Comparison of ENCODE assay signal across 11 mouse cellular contexts in the genomic region with DNA sequence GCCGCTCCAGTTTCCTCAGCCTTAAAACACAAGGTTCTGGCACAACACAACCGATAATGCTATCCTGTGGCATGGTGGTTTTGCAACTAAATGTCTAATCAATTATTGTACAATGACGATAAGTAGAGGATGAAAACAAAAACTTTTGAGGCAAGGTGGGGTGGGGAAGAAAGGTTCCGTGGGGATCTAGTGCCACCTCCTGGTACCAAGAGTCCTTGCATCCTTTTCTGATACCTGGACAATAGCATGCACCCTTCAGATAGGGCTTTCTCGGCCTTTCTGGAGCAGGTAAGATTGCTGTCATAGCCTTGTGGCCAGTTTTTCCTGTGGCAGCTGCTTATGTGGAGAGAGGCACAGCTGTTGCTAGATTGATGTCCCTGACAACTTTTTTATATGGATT. TPM values are rescaled to one million over a fixed set of nuclear protein-coding genes. Genes with fewer than 3 reads are reported as not detected.
A peak's percentile ranks its signal among the peaks of the same experiment; 100 is the strongest.
DNase-seq lines count a peak whose midpoint lies in the region; ATAC-seq lines count a peak whose summit lies in the region.
"Had no signal": no experiment of that assay in that cellular context is flagged by ENCODE, and none has a peak within 500 bp of the region (broad histone marks: within the 10 kb centered on the region; RNA-seq: fewer than 3 reads in every experiment).

No protein-coding gene starts in this region.

- 0 out of 2 replicates have a peak, but pooled peaks have one; percentile 62 for ATAC-seq in kidney, embryonic 14.5 days (ENCODE audit: low FRiP score, low TSS enrichment)
- ATAC-seq in megakaryocyte, adult 5-6 weeks (ENCODE audit: poor library complexity, severe bottlenecking): peak; percentile 63; the same call in 1 of the 2 replicates

- no peaks in the 10 kb centered on the region for H3K9me3 ChIP-seq in kidney, embryonic 14.5 days (ENCODE audit: control insufficient read depth, low read length)
- H3K9me3 ChIP-seq: neural tube, embryonic 12.5 days had no signal

- 31% methylated on average over 5 of the region's 5 CpGs for WGBS in kidney, embryonic 14.5 days

- H3K27me3 ChIP-seq in kidney, embryonic 14.5 days (ENCODE audit: control insufficient read depth, insufficient read depth, low read length): no peaks in the 10 kb centered on the region
- H3K27me3 ChIP-seq: neural tube, embryonic 12.5 days had no signal

- H3K9ac ChIP-seq in kidney, embryonic 14.5 days (ENCODE audit: low read depth, low read length): no peak overlapping the region
- H3K9ac ChIP-seq: neural tube, embryonic 12.5 days had no signal

- H3K27ac ChIP-seq in kidney, embryonic 14.5 days (ENCODE audit: low read depth, low read length): no peak overlapping the region
- H3K27ac ChIP-seq: neural tube, embryonic 12.5 days had no signal

- H3K4me1 ChIP-seq in kidney, embryonic 14.5 days (ENCODE audit: control insufficient read depth, insufficient read depth, low read length): no peaks in the 10 kb centered on the region
- H3K4me1 ChIP-seq: neural tube, embryonic 12.5 days had no signal

- peak; percentile 40 to 49 for DNase-seq in cerebellum, postnatal 10 days
- no peak for DNase-seq in cerebellum, adult 9-10 months
- peak; percentile 6 for DNase-seq in ovary, postnatal 36 days (ENCODE audit: low spot score)
- DNase-seq in ovary, adult 18-20 months (ENCODE audit: low spot score): no peak
- peak; percentile 58 for DNase-seq in embryo, embryonic 10.5 days (ENCODE audit: low spot score)
- DNase-seq in T-cell, adult 2 months (ENCODE audit: low spot score): no peak

- no peak overlapping the region for H3K4me3 ChIP-seq in kidney, embryonic 14.5 days (ENCODE audit: low read length)
- H3K4me3 ChIP-seq: neural tube, embryonic 12.5 days had no signal

- H3K4me2 ChIP-seq in kidney, embryonic 14.5 days (replicated peaks; ENCODE audit: low read depth, low read length): no peak overlapping the region
- H3K4me2 ChIP-seq: neural tube, embryonic 12.5 days had no signal

- no peaks in the 10 kb centered on the region for H3K36me3 ChIP-seq in kidney, embryonic 14.5 days (ENCODE audit: control insufficient read depth, insufficient read depth, low read length)
- H3K36me3 ChIP-seq: G1E; neural tube, embryonic 12.5 days had no signal

RNA-seq across cellular contexts. Expression of a gene that starts 13.5 kb away (rescaled TPM):
- polyA plus RNA-seq in kidney, embryonic 14.5 days (2014; fragmentation: Nextera tagmentation; extraction: Ambion mirVana): not detected in 2 replicates
- total RNA-seq in megakaryocyte, adult 5-6 weeks (2015): not detected in 2 replicates
- total RNA-seq in megakaryocyte, adult 5-6 weeks (2017): not detected in 2 replicates
- polyA plus RNA-seq: G1E; heart, embryonic 14.5 days; neural tube, embryonic 12.5 days had no signal

RNA-seq across cellular contexts. Expression of a gene that starts 35.1 kb away (rescaled TPM):
- 1.5 and 3.0 TPM in 2 replicates for polyA plus RNA-seq in kidney, embryonic 14.5 days (2014; fragmentation: Nextera tagmentation; extraction: Ambion mirVana)
- total RNA-seq in megakaryocyte, adult 5-6 weeks (2015): 0.34 and 0.89 TPM in 2 replicates
- 0.57 and 0.77 TPM in 2 replicates for total RNA-seq in megakaryocyte, adult 5-6 weeks (2017)
- polyA plus RNA-seq: G1E had no signal

Comparison
In these comparisons a context has a peak if more than half of its experiments do, and no peak if none do; other contexts are left out.
1. DNase-seq: peak in cerebellum, postnatal 10 days (2 of 2), ovary, postnatal 36 days (single experiment) and embryo, embryonic 10.5 days (single experiment); none in cerebellum, adult 9-10 months (single experiment), ovary, adult 18-20 months (single experiment) and T-cell, adult 2 months (single experiment).